In the genomic region with DNA sequence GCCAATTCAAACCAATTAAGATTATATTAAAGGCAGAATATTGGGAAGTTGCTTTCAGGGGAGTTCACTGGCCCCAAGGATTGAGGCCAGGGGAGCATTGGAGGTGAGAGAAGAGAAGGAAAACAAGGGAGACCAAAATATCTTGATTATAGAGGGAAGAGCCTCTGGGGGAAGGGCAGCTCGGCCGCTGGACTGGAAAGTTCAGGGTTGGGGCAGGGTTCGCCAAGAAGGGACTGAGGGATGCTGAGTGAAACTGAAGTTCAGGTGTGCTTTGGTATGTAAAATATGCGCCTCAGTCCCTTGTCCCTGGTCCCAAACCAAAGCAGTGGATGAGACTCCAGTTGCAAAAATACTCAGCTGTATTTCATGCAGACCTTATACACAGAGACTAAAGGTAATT, we compare ENCODE assay signal across 8 mouse cellular contexts. TPM values are rescaled to one million over a fixed set of nuclear protein-coding genes. Genes with fewer than 3 reads are reported as not detected.
DNase-seq lines count a peak whose midpoint lies in the region; ATAC-seq and TF ChIP-seq lines count a peak whose summit lies in the region.

No protein-coding gene starts in this region.

- TF ChIP-seq CTCF in left cerebral cortex, adult 2 months (IDR thresholded peaks at IDR 0.05), result no peak

- no peak overlapping the region for H3K4me3 ChIP-seq in heart, embryonic 16.5 days (ENCODE audit: low read length)
- peak overlapping the region; percentile 81 for H3K4me3 ChIP-seq in forebrain, embryonic 12.5 days (replicated peaks)
- H3K4me3 ChIP-seq in kidney, embryonic 15.5 days (replicated peaks), result no peak overlapping the region
- peak overlapping the region; percentile 88; the same call in 1 of the 2 replicates for H3K4me3 ChIP-seq in midbrain, embryonic 16.5 days (ENCODE audit: low read depth, low read length)
- H3K4me3 ChIP-seq in left cerebral cortex, adult 2 months, result no peak overlapping the region

- intact Hi-C loops in left cerebral cortex, adult 2 months (cut with DNase I), result loop anchor here (5.0 to 10.0 kb wide), 2 partner anchors 105 to 327 kb away; a partner anchor contains a TSS

- no peaks in the 10 kb centered on the region for H3K36me3 ChIP-seq in heart, embryonic 16.5 days (ENCODE audit: control insufficient read depth, insufficient read depth)
- no peaks in the 10 kb centered on the region for H3K36me3 ChIP-seq in forebrain, embryonic 12.5 days (replicated peaks)
- H3K36me3 ChIP-seq in kidney, embryonic 15.5 days, result no peaks in the 10 kb centered on the region
- H3K36me3 ChIP-seq in midbrain, embryonic 16.5 days (ENCODE audit: control insufficient read depth, insufficient read depth, low read length), result no peaks in the 10 kb centered on the region

- no peak overlapping the region for H3K27ac ChIP-seq in heart, embryonic 16.5 days (ENCODE audit: low read length)
- no peak overlapping the region for H3K27ac ChIP-seq in forebrain, embryonic 12.5 days
- H3K27ac ChIP-seq in kidney, embryonic 15.5 days, result no peak overlapping the region
- H3K27ac ChIP-seq in midbrain, embryonic 16.5 days (ENCODE audit: low read length), result peak overlapping the region; percentile 94
- no peak overlapping the region for H3K27ac ChIP-seq in left cerebral cortex, adult 2 months

- H3K9ac ChIP-seq in heart, embryonic 16.5 days (ENCODE audit: low read length), result no peak overlapping the region
- no peak overlapping the region for H3K9ac ChIP-seq in forebrain, embryonic 12.5 days
- no peak overlapping the region for H3K9ac ChIP-seq in kidney, embryonic 15.5 days
- H3K9ac ChIP-seq in midbrain, embryonic 16.5 days (ENCODE audit: low read depth, low read length), result peak overlapping the region; percentile 65

- H3K4me2 ChIP-seq in heart, embryonic 16.5 days (ENCODE audit: low read depth, low read length), result 0 out of 2 replicates have a peak overlapping the region, but pooled peaks have one; percentile 97
- peak overlapping the region; percentile 86 for H3K4me2 ChIP-seq in forebrain, embryonic 12.5 days
- H3K4me2 ChIP-seq in kidney, embryonic 15.5 days, result peak overlapping the region; percentile 79
- peak overlapping the region; percentile 82 for H3K4me2 ChIP-seq in midbrain, embryonic 16.5 days (ENCODE audit: low read length)

- WGBS in heart, embryonic 16.5 days, result 39% methylated on average over 4 of the region's 4 CpGs
- WGBS in forebrain, embryonic 12.5 days, result 62% methylated on average over 4 of the region's 4 CpGs
- 53% methylated on average over 4 of the region's 4 CpGs for WGBS in kidney, embryonic 15.5 days
- 66% methylated on average over 4 of the region's 4 CpGs for WGBS in midbrain, embryonic 16.5 days

- no peak for DNase-seq in heart, postnatal 4 days
- DNase-seq in adipocyte (ENCODE audit: low spot score), result no peak
- DNase-seq in left cerebral cortex, adult 2 months (ENCODE audit: extremely low spot score in 1 of 2, low spot score in 2 of 2), result no peak
- no peak for DNase-seq in frontal cortex, postnatal 10 days (ENCODE audit: low spot score in 2 of 2)

- ATAC-seq in heart, embryonic 16.5 days (replicated peaks; ENCODE audit: extremely low read depth, insufficient read depth, low FRiP score), result no peak
- no peak for ATAC-seq in forebrain, embryonic 12.5 days (ENCODE audit: low FRiP score)
- no peak for ATAC-seq in kidney, embryonic 15.5 days (replicated peaks; ENCODE audit: low FRiP score)
- no peak for ATAC-seq in midbrain, embryonic 16.5 days

- H3K27me3 ChIP-seq in heart, embryonic 16.5 days (ENCODE audit: control insufficient read depth, insufficient read depth, low read length), result no peaks in the 10 kb centered on the region
- H3K27me3 ChIP-seq in forebrain, embryonic 12.5 days, result no peaks in the 10 kb centered on the region
- no peaks in the 10 kb centered on the region for H3K27me3 ChIP-seq in kidney, embryonic 15.5 days
- no peaks in the 10 kb centered on the region for H3K27me3 ChIP-seq in midbrain, embryonic 16.5 days (ENCODE audit: control insufficient read depth, insufficient read depth, low read depth, low read length)

- H3K9me3 ChIP-seq in heart, embryonic 16.5 days (replicated peaks; ENCODE audit: control insufficient read depth, low read length), result no peaks in the 10 kb centered on the region
- H3K9me3 ChIP-seq in forebrain, embryonic 12.5 days, result no peaks in the 10 kb centered on the region
- no peaks in the 10 kb centered on the region for H3K9me3 ChIP-seq in kidney, embryonic 15.5 days (replicated peaks)
- H3K9me3 ChIP-seq in midbrain, embryonic 16.5 days (replicated peaks; ENCODE audit: control insufficient read depth, low read length, poor library complexity, severe bottlenecking), result no peaks in the 10 kb centered on the region

- peaks cover 9% of the 10 kb centered on the region for H3K4me1 ChIP-seq in heart, embryonic 16.5 days (ENCODE audit: control insufficient read depth, insufficient read depth, low read length)
- peaks cover 5% of the 10 kb centered on the region; the same call in 1 of the 2 replicates for H3K4me1 ChIP-seq in forebrain, embryonic 12.5 days
- H3K4me1 ChIP-seq in kidney, embryonic 15.5 days, result peaks cover 12% of the 10 kb centered on the region; the same call in 1 of the 2 replicates
- H3K4me1 ChIP-seq in midbrain, embryonic 16.5 days (ENCODE audit: control insufficient read depth, insufficient read depth, low read length), result peaks cover 7% of the 10 kb centered on the region

RNA-seq across cellular contexts. Expression of a gene that starts 0.9 kb away (rescaled TPM):
- polyA plus RNA-seq in heart, embryonic 16.5 days (2015; fragmentation: Nextera tagmentation; extraction: Ambion mirVana), result 13.0 and 18.5 TPM in 2 replicates
- 1 to 10 TPM; 6.0 to 6.8 TPM for total RNA-seq in heart, postnatal 4 days (2021)
- polyA plus RNA-seq in forebrain, embryonic 12.5 days (2016; fragmentation: Nextera tagmentation; extraction: Ambion mirVana), result 16.7 and 19.0 TPM in 2 replicates
- 21.6 and 22.0 TPM in 2 replicates for polyA plus RNA-seq in kidney, embryonic 15.5 days (2015; fragmentation: Nextera tagmentation; extraction: Ambion mirVana)
- 22.4 and 24.4 TPM in 2 replicates for polyA plus RNA-seq in midbrain, embryonic 16.5 days (2015; fragmentation: Nextera tagmentation; extraction: Ambion mirVana)
- total RNA-seq in left cerebral cortex, adult 2 months (2021), result 10 to 100 TPM; 35.8 to 41.4 TPM

Comparison
In these comparisons a context has a peak if more than half of its experiments do, and no peak if none do; other contexts are left out.
1. H3K4me3 ChIP-seq: peak in forebrain, embryonic 12.5 days (single experiment) and midbrain, embryonic 16.5 days (single experiment); none in heart, embryonic 16.5 days (single experiment), kidney, embryonic 15.5 days (single experiment) and left cerebral cortex, adult 2 months (single experiment).
2. Peak in every context shown above with its lines, with median percentiles within 50 percentile points of each other: H3K4me2 ChIP-seq.